Mouse (Mus musculus) lung, adult 2 months (tissue): Measurements from ENCODE around the gene Htra1.

ENCODE experiments used
- CTCF ChIP-seq: fragments of 200-500 bp; IDR thresholded peaks from 2 replicates; pipeline ENCODE4 v1.5.1; 2011; ENCODE audit warnings: mild to moderate bottlenecking, low read length, control low read depth; ENCODE audit not compliant: insufficient read depth
- POLR2A ChIP-seq: fragments of 200-500 bp; IDR thresholded peaks from 2 replicates; pipeline ENCODE4 v1.6.1; 2011; ENCODE audit warnings: low read depth, mild to moderate bottlenecking, control low read depth, low read length, borderline replicate concordance; ENCODE audit errors: extremely low read depth

DNA sequence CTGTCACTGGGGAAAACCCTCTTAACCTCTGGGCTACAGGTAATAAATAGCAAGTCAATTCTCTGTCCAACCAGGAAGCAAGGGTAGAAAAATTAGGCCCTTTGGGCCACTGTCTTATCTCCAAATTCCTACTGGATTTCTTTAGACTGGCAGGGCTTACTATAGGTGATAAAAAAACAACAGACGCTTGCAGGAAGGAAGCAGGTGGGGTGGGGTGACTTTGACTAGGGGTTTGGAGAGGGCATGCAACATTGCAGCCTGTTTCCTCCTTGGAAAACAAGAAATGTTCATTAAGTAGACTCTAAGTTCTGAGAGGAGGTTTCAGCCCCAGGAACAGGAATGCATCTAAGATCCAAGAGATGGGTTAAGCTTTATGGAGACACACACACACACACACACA is 88.9 kb downstream of the Htra1 start:
- TF ChIP-seq POLR2A (no peak), CTCF (no peak)
